Mouse (Mus musculus) adipocyte (in vitro differentiated cells): ENCODE data around the gene Snrpf.
"Not testable (repeated sequence)": the region's sequence is repeated elsewhere in the genome, so short reads cannot be mapped to it uniquely, and the experiment has no call there.

Experiments used
- DNase-seq: peaks from one replicate; pipeline ENCODE4 v3.0.0-alpha.2; 2016; ENCODE audit warnings: low spot score

Snrpf gene

DNA sequence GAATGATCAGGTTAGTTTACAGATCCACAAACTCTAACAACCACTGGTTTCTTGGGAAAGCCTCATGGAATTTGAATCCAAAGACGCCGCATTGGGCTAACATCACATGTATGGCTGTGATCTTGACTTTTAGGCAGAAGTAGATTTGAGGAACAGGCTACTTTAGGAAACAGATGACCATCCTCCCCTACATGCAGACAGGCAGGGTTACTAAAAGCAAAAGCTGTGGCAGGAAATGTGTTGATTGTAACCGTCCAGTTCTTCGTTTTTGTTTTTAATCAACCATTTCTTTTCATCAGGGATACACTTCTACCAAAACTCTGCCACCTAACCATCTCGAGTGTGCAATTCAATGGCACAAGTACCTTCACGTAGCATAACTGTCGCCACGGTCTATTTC, 13.5 kb downstream of the Snrpf start:
- no peak for DNase-seq

DNA sequence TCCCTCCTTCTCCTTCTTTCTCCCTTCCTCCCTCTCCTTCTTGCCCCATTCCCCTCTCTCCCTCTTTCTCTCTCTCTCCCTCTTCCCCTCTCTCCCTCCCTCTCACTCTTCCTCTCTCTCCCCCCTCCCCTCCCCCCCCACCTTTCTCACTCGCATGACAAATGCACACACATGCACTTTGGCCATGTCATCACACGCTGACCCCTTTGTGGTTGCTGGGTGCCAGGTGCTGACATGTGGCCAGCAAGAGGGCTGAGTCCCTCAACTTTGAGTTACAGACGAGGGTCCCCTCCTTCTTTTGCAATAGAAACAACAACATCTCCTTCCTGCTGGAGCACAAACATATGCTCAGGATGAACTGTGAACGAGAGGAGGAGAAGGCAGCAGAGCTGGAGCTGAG, 14.5 kb downstream of the Snrpf start:
- DNase-seq, result no peak

- DNase-seq, result no peak
These were observed 17.3 kb downstream of the Snrpf start for GRCm38 (mm10) chr10:93572209-93572608.

GRCm38 (mm10) chr10:93568671-93569070, 20.8 kb downstream of the Snrpf start:
- DNase-seq, result no peak

GRCm38 (mm10) chr10:93567841-93568566, 21.5 kb downstream of the Snrpf start:
- no peak for DNase-seq

GRCm38 (mm10) chr10:93567066-93567465, 22.4 kb downstream of the Snrpf start:
- no peak for DNase-seq

DNA sequence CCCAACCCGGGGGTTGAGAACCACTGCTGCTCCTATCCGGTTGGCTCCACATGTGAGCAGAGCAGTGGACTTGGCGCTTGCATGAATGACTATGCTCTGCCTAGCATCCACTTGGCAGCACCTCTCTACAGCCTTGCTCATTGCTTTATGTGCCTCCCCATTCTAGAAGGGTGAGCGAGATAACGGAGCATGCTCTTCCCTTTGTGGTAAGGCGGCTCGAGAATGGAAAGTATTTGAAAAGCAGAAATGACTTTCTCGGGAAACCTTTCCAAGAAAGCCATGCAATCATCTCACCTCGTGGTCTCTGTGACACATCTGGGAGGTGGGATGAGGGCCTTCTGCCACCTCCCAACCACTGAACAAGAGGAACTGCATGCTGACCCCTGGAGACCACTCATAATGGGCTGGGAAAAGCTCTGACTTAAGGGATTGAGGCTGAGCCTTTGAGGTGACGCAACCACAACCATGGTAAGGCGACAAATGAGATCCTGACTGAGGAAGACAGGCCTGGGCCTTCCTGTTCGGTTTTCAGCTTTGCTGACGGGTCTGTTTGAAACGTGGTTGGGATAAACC, 24.9 kb downstream of the Snrpf start:
- DNase-seq, result no peak

GRCm38 (mm10) chr10:93559786-93560185, 29.7 kb downstream of the Snrpf start:
- DNase-seq, result no peak

DNA sequence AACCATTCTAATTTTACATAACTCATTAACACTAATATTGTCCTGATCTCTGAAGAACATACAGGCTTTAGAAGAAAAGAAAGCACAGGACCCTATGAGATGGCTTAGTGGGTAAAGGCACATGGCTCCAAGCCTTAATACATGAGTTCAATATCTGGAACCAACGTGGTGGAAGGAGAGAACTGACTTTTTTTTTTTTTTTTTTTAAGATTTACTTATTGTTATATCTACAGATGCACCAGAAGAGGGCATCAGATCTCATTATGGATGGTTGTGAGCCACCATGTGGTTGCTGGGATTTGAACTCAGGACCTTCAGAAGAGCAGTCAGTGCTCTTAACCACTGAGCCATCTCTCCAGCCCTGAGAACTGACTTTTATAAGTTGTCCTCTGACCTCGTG, 31.5 kb downstream of the Snrpf start:
- DNase-seq, result not testable (repeated sequence)

- DNase-seq, result no peak
These were observed 36.9 kb downstream of the Snrpf start for GRCm38 (mm10) chr10:93552596-93552995.

DNA sequence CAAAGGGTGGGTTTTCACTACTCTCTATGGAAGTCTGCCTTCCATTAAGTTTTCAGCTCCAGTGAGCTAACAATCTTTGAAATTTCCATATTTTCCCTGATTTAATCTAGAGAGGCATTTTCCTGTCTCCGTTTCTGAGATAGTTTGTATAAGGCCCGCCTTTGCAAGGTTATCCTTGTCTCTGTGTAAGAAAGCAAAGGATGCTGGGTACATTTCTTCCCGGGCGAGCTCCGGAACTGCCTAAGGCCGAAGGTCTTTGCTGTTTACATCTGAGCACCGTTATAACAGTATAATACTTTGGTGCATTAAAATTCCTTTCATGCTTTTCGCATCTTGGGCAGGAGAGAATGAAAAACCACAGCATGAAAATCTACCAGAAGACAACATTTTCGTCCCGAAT, 39.7 kb downstream of the Snrpf start:
- DNase-seq, result no peak

- DNase-seq, result peak; percentile 67
These were observed 40.5 kb downstream of the Snrpf start for GRCm38 (mm10) chr10:93548991-93549390.

DNA sequence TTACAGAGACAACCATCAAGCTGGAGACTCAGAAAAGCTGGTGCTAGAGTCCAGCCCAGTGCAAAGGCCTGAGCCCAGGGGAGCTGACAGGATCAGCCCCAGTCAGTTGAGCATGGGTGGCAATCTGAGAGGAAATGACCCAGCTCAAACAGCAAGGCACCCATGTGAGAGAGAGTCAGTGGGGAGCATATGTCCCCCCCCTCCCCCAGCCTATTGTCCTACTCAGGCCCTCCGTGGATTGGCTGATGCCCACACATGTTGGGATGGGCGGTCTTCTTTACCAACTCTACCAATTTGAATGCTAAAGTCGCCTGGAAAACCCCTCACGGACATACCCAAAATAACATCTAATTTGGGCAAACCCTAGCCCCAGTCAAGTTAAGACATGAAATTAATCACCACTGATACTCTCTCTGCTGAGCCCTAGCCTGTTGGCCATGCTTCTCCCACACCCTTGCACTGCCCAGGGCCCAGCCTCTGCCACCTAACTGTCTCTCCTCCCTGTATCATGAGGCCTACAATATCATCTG, 41.7 kb downstream of the Snrpf start:
- no peak for DNase-seq

GRCm38 (mm10) chr10:93544172-93544571, 45.3 kb downstream of the Snrpf start:
- no peak for DNase-seq

GRCm38 (mm10) chr10:93543176-93543575, 46.3 kb downstream of the Snrpf start:
- DNase-seq, result no peak

DNA sequence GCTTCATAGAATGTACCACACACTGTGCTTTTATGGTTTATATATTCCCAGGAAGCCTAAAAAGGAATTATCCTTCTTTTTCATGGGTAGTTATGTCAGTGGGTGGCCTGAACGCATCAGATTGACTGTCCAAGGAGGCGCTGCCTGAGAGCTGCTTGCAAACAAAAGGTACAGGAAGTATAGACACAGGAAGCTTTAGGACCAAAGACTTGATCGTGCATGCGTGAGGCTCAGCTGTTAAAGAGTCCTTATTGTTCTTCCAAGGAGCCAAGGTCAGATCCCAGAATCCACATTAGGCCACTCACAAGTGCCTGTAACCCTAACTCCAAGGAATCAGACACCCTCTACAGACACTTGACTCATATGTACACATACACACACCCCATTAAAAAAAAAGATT, 47.1 kb downstream of the Snrpf start:
- DNase-seq, result no peak

DNA sequence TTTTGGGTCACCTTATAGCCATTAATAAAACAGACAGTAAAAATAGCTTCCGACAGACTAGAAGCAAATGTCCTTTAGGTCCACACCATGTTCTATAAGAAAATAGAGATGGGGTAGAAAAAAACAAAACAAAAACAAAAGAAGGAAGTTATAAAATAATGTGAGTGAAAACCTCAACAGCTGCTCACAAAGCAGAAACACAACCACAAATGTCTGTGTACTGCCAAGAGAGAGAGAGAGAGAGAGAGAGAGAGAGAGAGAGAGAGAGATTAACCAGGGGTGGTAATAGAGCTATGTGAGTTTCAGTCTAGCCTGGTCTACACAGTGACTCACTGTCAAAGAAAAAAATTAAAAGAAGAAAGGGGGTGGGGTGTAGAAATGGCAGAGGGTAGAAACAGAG, 47.9 kb downstream of the Snrpf start:
- DNase-seq, result no peak

DNA sequence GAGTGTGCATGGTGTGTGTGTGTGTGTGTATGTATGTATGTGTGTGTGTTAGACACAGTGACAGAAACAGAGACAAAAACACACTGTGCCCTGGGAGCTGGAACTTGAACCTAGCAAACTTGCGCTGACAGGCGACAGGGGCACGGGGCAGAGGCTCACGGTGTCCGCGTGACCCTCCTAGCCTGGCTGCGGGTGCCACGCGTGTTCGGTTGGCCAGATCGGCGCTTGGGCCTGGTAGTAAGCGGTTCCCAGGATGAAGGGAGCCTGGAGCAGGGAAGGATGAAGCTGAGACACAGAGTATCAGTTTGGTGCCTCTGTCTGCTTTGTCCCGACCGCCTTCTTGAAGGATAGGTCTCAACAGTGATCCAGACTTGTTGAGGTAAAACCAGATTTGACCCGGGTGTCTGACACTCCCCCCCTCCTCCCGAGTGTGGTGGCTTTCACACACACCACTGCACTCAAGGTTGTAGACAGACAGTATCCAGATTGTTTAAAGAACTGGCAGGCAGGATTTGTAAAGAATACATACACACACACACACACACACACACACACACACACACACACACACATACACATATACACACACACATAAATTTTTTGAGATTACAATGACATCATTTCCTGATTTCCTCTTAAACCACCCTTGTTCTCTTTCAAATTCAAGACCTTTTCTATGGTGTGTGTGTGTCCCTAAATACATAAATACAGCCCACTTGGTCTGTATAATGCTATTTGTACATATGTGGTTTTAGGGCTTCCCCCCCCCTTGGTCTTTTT, 48.9 kb downstream of the Snrpf start, which contains the start of gene Ccdc38:
TSS of gene Ccdc38 (plus strand) at position 202 of the 780 bp plus-strand sequence.
- DNase-seq, result no peak

- DNase-seq, result peak; percentile 12
These were observed 49.6 kb downstream of the Snrpf start, which contains the start of gene Amdhd1 for GRCm38 (mm10) chr10:93539775-93540430. Gene Amdhd1 (minus strand): TSS chr10:93540033.

DNA sequence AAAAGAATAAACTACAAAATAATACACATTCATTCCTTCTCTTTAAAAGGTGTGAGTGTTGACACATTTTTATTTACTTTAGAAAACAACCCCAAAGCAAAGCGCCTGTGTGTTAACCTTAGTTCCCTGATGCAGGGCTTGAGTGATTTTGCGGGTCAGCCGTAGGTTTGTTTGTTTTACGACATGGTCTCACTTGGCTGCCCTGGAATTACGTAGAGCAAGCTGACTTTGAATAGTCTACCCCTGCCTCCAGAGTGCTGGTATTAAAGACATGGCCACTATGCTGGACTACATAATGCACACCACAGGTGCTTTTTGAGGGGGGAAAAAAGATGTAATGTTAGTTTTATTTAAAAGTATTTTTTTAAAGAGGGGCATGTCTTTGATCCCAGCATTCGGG, 50.7 kb downstream of the Snrpf start:
- no peak for DNase-seq

DNA sequence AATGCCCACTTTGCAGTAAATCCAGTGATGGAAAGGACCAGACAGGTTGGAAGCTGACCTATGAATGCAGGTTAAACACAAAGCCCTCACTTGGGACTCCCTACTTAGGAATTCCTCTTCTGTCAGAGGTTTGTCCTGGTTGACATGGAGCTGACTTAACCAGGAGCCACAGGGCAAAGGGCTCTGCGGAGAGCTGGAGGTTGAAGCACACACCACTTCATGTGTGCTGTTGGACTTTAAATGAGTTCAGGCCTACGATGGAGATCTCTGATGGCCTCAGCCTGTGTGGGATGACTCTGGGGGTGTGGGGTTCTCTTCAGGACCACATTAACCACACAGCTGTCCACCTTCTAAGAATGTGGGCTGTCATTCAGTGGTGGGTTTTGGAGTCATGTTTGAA, 51.2 kb downstream of the Snrpf start:
- no peak for DNase-seq
